Mouse (Mus musculus): ENCODE results near the gene Dll1. TPM values are rescaled to one million over a fixed set of nuclear protein-coding genes. Genes with fewer than 3 reads are reported as not detected.

Dll1 gene
- polyA plus RNA-seq, 1 experiment from 2014 or later, result 24.6 TPM

GRCm38 (mm10) chr17:15381092-15381860, 4.6 kb upstream of the Dll1 start:
- H3K4me3 ChIP-seq (ENCODE audit: low read length), result peak overlapping the region; percentile 38
- H3K27me3 ChIP-seq (ENCODE audit: control insufficient read depth, insufficient read depth, low read length), result peaks cover 25% of the 10 kb centered on the region
- no peaks in the 10 kb centered on the region for H3K36me3 ChIP-seq (ENCODE audit: control insufficient read depth, insufficient read depth, low read length)
- H3K4me2 ChIP-seq (replicated peaks; ENCODE audit: low read depth, low read length), result peak overlapping the region; percentile 64
- H3K4me1 ChIP-seq (ENCODE audit: control insufficient read depth, insufficient read depth, low read length), result 0 out of 2 replicates have a peak, but pooled peaks cover 17% of the 10 kb centered on the region
- peak overlapping the region; percentile 44; the same call in 1 of the 2 replicates for H3K9ac ChIP-seq (ENCODE audit: low read depth, low read length)
- no peaks in the 10 kb centered on the region for H3K9me3 ChIP-seq (ENCODE audit: control insufficient read depth, low read length)
- H3K27ac ChIP-seq (ENCODE audit: low read depth, low read length), result no peak overlapping the region; the same call in 1 of the 2 replicates
- peak; percentile 10; the same call in 1 of the 2 replicates for ATAC-seq (ENCODE audit: low FRiP score, low TSS enrichment)
- WGBS, result 8% methylated on average over 22 of the region's 22 CpGs

GRCm38 (mm10) chr17:15380641-15381051, 4.0 kb upstream of the Dll1 start:
- peak overlapping the region; percentile 38 for H3K4me3 ChIP-seq (ENCODE audit: low read length)
- H3K27me3 ChIP-seq (ENCODE audit: control insufficient read depth, insufficient read depth, low read length), result peaks cover 26% of the 10 kb centered on the region
- peak overlapping the region; percentile 64 for H3K4me2 ChIP-seq (replicated peaks; ENCODE audit: low read depth, low read length)
- 0 out of 2 replicates have a peak, but pooled peaks cover 17% of the 10 kb centered on the region for H3K4me1 ChIP-seq (ENCODE audit: control insufficient read depth, insufficient read depth, low read length)
- no peaks in the 10 kb centered on the region for H3K9me3 ChIP-seq (ENCODE audit: control insufficient read depth, low read length)
- no peak overlapping the region for H3K27ac ChIP-seq (ENCODE audit: low read depth, low read length)
- ATAC-seq (ENCODE audit: low FRiP score, low TSS enrichment), result peak; percentile 12; the same call in 1 of the 2 replicates
- peak overlapping the region; percentile 44 for H3K9ac ChIP-seq (ENCODE audit: low read depth, low read length)
- 1% methylated on average over 27 of the region's 27 CpGs for WGBS
- no peaks in the 10 kb centered on the region for H3K36me3 ChIP-seq (ENCODE audit: control insufficient read depth, insufficient read depth, low read length)

GRCm38 (mm10) chr17:15379741-15380526, 3.3 kb upstream of the Dll1 start:
- H3K27ac ChIP-seq (ENCODE audit: low read depth, low read length), result no peak overlapping the region
- H3K9me3 ChIP-seq (ENCODE audit: control insufficient read depth, low read length), result no peaks in the 10 kb centered on the region
- H3K4me1 ChIP-seq (ENCODE audit: control insufficient read depth, insufficient read depth, low read length), result 0 out of 2 replicates have a peak, but pooled peaks cover 20% of the 10 kb centered on the region
- ATAC-seq (ENCODE audit: low FRiP score, low TSS enrichment), result no peak
- peaks cover 34% of the 10 kb centered on the region for H3K27me3 ChIP-seq (ENCODE audit: control insufficient read depth, insufficient read depth, low read length)
- peak overlapping the region; percentile 38 for H3K4me3 ChIP-seq (ENCODE audit: low read length)
- H3K36me3 ChIP-seq (ENCODE audit: control insufficient read depth, insufficient read depth, low read length), result no peaks in the 10 kb centered on the region
- no peak overlapping the region; the same call in 1 of the 2 replicates for H3K9ac ChIP-seq (ENCODE audit: low read depth, low read length)
- 10% methylated on average over 17 of the region's 17 CpGs for WGBS
- peak overlapping the region; percentile 64 for H3K4me2 ChIP-seq (replicated peaks; ENCODE audit: low read depth, low read length)

GRCm38 (mm10) chr17:15378413-15379109, 1.9 kb upstream of the Dll1 start:
- WGBS, result 10% methylated on average over 15 of the region's 15 CpGs
- Histone ChIP-seq H3K4me3 (ENCODE audit: low read length) (no peak overlapping the region), H3K4me2 (replicated peaks; ENCODE audit: low read depth, low read length) (no peak overlapping the region), H3K9me3 (ENCODE audit: control insufficient read depth, low read length) (no peaks in the 10 kb centered on the region), H3K36me3 (ENCODE audit: control insufficient read depth, insufficient read depth, low read length) (no peaks in the 10 kb centered on the region), H3K27me3 (ENCODE audit: control insufficient read depth, insufficient read depth, low read length) (peaks cover 45% of the 10 kb centered on the region), H3K4me1 (ENCODE audit: control insufficient read depth, insufficient read depth, low read length) (peaks cover 29% of the 10 kb centered on the region; the same call in 1 of the 2 replicates), H3K9ac (ENCODE audit: low read depth, low read length) (no peak overlapping the region), H3K27ac (ENCODE audit: low read depth, low read length) (no peak overlapping the region)
- no peak for ATAC-seq (ENCODE audit: low FRiP score, low TSS enrichment)

- Histone ChIP-seq H3K27me3 (ENCODE audit: control insufficient read depth, insufficient read depth, low read length) (peaks cover 48% of the 10 kb centered on the region), H3K4me1 (ENCODE audit: control insufficient read depth, insufficient read depth, low read length) (peaks cover 32% of the 10 kb centered on the region; the same call in 1 of the 2 replicates), H3K27ac (ENCODE audit: low read depth, low read length) (no peak overlapping the region), H3K9me3 (ENCODE audit: control insufficient read depth, low read length) (no peaks in the 10 kb centered on the region), H3K36me3 (ENCODE audit: control insufficient read depth, insufficient read depth, low read length) (no peaks in the 10 kb centered on the region), H3K4me3 (ENCODE audit: low read length) (no peak overlapping the region), H3K9ac (ENCODE audit: low read depth, low read length) (no peak overlapping the region), H3K4me2 (replicated peaks; ENCODE audit: low read depth, low read length) (no peak overlapping the region)
- 4% methylated on average over 1 of the region's 1 CpGs for WGBS
- ATAC-seq (ENCODE audit: low FRiP score, low TSS enrichment), result no peak
Observed at GRCm38 (mm10) chr17:15377901-15378300, 1.2 kb upstream of the Dll1 start.

GRCm38 (mm10) chr17:15375701-15376493, 775 bp downstream of the Dll1 start:
- no peaks in the 10 kb centered on the region for H3K36me3 ChIP-seq (ENCODE audit: control insufficient read depth, insufficient read depth, low read length)
- peak overlapping the region; percentile 97 for H3K4me2 ChIP-seq (replicated peaks; ENCODE audit: low read depth, low read length)
- peak overlapping the region; percentile 63 for H3K9ac ChIP-seq (ENCODE audit: low read depth, low read length)
- peak; percentile 75 for ATAC-seq (ENCODE audit: low FRiP score, low TSS enrichment)
- H3K4me1 ChIP-seq (ENCODE audit: control insufficient read depth, insufficient read depth, low read length), result peaks cover 26% of the 10 kb centered on the region; the same call in 1 of the 2 replicates
- H3K27ac ChIP-seq (ENCODE audit: low read depth, low read length), result peak overlapping the region; percentile 76; the same call in 1 of the 2 replicates
- WGBS, result under 1% methylated on average over 69 of the region's 69 CpGs
- no peaks in the 10 kb centered on the region for H3K9me3 ChIP-seq (ENCODE audit: control insufficient read depth, low read length)
- peak overlapping the region; percentile 64 for H3K4me3 ChIP-seq (ENCODE audit: low read length)
- H3K27me3 ChIP-seq (ENCODE audit: control insufficient read depth, insufficient read depth, low read length), result peaks cover 37% of the 10 kb centered on the region

- H3K36me3 ChIP-seq (ENCODE audit: control insufficient read depth, insufficient read depth, low read length), result 0 out of 2 replicates have a peak, but pooled peaks cover 5% of the 10 kb centered on the region
- H3K9me3 ChIP-seq (ENCODE audit: control insufficient read depth, low read length), result no peaks in the 10 kb centered on the region
- peaks cover 25% of the 10 kb centered on the region; the same call in 1 of the 2 replicates for H3K4me1 ChIP-seq (ENCODE audit: control insufficient read depth, insufficient read depth, low read length)
- ATAC-seq (ENCODE audit: low FRiP score, low TSS enrichment), result no peak
- H3K4me2 ChIP-seq (replicated peaks; ENCODE audit: low read depth, low read length), result peak overlapping the region; percentile 97
- H3K27me3 ChIP-seq (ENCODE audit: control insufficient read depth, insufficient read depth, low read length), result peaks cover 34% of the 10 kb centered on the region
- peak overlapping the region; percentile 63 for H3K9ac ChIP-seq (ENCODE audit: low read depth, low read length)
- WGBS, result under 1% methylated on average over 18 of the region's 18 CpGs
- peak overlapping the region; percentile 64 for H3K4me3 ChIP-seq (ENCODE audit: low read length)
- H3K27ac ChIP-seq (ENCODE audit: low read depth, low read length), result 0 out of 2 replicates have a peak overlapping the region, but pooled peaks have one; percentile 7
Observed at GRCm38 (mm10) chr17:15375224-15375623, 1.4 kb downstream of the Dll1 start.
